Mouse (Mus musculus) gastrocnemius, adult 8-10 months (tissue): Measurements from ENCODE around the gene Atp8a2. TPM values are rescaled to one million over a fixed set of nuclear protein-coding genes. Genes with fewer than 3 reads are reported as not detected.
"Not testable (repeated sequence)": the region's sequence is repeated elsewhere in the genome, so short reads cannot be mapped to it uniquely, and the experiment has no call there.

Experiments
- DNase-seq, 2 experiments: peaks; one replicate each; pipeline ENCODE4 v3.0.0; 2022; ENCODE audit warnings: low spot score in 2 of 2
- total RNA-seq, 4 experiments: library from RNA; stranded (reverse); gene quantifications; 2 replicates each; pipeline ENCODE4 v1.2.4; 2022

Gene Atp8a2
- total RNA-seq, 4 experiments from 2014 or later, result 0.38 to 0.51 (median 0.42) TPM

DNA sequence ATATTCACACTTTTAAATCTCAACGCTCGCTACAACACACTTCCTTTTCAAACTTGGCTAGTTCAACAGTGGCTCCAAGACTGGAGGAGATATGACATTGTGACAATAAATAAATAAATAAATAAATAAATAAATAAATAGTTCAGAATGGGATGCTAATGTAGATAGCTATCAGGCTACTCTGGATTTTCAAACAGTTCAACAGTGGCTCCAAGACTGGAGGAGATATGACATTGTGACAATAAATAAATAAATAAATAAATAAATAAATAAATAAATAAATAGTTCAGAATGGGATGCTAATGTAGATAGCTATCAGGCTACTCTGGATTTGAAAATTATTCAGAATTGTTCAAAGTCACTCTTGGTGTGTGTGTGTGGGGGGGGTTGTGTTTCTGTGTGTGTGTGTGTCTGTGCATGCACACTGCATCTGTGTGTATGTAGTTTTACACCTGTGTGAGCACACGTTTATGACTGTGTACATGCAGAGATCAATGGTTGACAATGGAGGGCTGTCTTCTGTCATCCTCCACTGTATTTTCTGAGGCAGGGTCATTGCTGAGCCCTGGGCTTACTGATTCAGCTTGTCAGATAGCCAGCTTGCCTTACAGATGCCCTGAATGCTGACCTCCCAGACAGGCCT is 480.4 kb downstream of the Atp8a2 start:
- DNase-seq, result not testable (repeated sequence)

DNA sequence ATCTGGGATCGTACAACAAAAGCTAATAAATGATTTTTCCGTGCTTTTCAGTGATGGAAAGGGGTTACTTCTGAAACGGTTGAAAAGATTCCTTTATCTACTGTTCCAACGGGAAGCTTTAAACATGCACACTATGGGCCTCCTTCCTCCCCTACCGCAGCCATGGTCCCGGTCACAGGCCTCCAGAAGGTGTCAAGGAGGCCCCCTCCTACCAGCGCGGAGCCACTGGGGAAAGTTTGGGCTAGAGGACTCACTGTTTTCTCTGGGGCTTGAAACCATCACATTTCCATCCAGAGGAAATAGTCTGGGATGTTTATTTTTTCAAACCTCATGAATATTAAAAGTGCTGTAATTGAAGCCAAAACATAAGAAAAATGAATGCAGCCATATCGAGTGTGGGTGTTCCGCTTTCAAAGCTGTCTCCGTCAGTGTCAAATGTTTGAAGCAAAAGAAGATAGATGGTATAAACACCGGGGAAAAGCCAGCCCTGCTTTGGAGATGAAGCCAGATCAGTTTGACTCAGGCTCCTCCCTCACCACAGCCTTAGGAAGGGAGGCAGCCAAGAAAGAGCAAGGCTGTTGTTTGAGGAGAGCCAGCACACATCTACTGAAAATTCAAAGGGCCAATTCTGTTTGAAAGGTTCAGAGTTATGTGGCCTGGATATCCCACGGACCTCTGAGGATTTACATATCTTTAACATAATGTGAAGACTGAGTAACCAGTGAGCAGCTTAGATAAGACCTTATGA is 481.1 kb downstream of the Atp8a2 start:
- DNase-seq, result no peak

DNA sequence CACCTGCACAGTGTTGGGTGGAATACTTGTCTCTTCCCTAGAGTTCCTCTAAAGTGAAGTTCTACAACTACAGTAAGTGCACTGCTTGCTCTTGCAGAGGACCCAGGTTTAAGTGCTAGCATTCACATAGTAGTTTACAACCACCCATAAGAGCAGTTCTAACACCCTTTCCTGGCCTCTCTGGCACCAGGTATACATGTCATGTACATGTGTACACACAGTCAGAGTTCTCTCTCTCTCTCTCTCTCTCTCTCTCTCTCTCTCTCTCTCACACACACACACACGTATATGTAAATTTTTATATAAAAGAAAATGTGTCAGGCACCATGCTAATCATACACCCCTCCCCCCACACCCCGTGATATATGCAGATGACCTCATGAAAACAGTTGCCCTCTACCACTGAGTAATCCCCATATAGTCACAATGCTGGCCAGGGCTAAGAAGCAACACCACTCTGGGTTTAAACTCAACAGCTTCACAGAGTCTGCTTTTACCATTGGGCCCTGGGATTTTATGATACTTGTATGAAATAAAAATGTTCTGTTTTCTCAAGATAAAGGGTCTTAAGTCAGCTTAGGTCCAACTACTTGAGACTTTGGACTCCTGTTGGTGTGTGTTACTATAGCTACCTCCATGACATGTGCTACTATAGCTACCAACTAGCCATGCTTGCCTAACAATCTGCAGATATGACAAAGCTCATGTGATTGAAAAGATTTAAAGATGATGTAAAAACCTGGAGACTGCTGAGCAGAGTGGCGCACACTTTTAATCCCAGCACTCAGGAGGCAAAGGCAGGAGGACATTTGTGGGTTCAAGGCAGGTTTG is 487.3 kb downstream of the Atp8a2 start:
- no peak for DNase-seq

DNA sequence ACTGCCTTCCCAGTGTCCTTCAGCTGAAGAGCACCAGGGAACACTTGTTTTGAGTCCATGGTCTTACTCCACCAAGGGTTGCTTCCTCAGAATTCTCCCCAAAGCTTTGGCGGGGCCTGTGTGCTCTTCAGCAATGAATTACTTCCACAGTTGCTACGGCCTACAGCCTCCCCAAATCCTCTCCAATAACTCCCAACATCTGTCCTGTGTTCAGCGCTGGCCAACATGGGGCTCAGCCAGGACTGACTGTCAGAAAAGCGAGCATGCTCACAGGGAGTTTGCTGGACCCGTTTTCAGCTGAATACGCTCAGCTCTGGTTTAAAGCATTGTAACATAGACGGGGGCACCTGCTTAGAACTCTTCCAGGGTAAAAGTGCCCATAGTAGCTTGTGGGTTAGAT is 489.0 kb downstream of the Atp8a2 start:
- no peak for DNase-seq

DNA sequence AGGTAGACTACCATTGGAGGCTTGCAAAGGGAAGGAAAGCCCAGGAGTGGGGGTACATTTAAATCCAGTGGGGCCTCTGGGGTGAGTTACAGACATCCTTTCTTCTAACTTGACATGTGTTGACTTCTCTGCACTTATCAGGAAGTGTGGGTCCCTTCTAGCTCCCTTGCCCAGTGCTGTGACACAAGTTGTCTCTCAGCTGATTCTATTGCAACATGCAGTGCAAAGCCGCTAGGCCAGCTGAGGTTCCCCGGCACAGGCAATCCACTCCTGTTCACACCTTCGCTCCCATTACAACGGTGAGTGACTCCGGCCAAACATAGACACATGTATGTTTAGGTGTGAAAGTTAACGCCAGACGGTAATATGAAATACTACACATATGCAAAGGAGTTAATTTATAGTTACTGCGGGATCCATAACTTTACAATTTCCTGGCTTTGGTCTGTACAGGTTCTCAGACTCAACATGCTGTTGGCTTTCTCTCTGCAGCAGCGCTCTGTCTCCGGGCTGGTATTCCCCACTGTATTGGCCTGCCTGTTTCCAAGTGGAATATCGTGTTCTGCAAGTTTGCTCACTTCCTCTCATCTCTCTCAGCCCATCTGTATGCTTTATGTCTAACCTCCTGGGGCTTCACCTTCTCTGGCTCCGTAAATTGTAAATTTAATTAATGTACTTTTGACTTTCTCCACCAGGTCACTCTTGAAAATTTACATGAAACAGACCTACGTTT is 491.5 kb downstream of the Atp8a2 start:
- DNase-seq, result no peak

- peak in 1 of 2 experiments; percentile 13 for DNase-seq
Observed at GRCm38 (mm10) chr14:59701492-59701891, 495.5 kb downstream of the Atp8a2 start.

DNA sequence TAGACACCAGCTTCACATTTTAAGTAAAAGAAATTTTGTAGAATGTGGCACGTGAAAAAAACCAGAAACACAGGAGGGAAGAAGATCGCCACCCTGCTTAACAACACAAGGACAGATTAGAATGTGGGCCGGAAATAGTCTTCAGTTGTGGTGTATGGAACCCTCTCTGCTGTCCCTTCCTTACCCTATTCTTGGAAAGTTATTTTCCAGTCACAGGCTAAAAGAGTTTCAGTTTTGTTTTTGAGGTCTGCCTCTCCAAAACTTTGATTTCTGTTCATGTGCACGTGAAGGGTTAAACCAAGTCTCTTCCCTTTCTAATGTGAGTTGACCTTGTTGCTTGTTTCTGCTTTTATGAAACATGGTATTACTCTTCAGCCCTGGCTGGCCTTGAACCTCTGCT is 501.8 kb downstream of the Atp8a2 start:
- no peak for DNase-seq

- no peak for DNase-seq
Observed at GRCm38 (mm10) chr14:59692164-59692563, 504.8 kb downstream of the Atp8a2 start.

GRCm38 (mm10) chr14:59691402-59691801 is 505.6 kb downstream of the Atp8a2 start:
- DNase-seq, result no peak

GRCm38 (mm10) chr14:59690954-59691353 is 506.0 kb downstream of the Atp8a2 start:
- no peak for DNase-seq

DNA sequence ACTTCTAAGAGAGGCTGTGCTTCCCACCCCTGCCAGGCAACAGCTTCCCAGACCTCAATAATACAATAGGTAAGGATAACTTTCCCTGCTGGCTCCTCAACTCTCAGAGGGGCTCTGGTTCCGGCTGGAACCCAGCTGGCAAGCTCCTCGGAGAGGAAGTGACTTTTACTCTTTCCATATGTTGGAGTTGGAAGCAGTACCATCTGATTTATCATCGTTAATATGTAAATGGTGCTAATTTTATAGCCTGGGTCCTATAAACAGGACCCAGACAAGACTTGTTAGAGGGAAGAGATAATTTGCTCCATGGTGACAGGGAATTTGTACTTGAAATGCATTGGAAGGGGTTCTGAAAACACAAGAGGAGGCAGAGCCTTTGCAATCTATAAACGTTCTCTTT is 507.4 kb downstream of the Atp8a2 start:
- DNase-seq, result no peak

- DNase-seq, result no peak
Observed at GRCm38 (mm10) chr14:59686229-59686628, 510.8 kb downstream of the Atp8a2 start.

GRCm38 (mm10) chr14:59685343-59685742 is 511.6 kb downstream of the Atp8a2 start:
- DNase-seq, result no peak

GRCm38 (mm10) chr14:59681906-59682305 is 515.1 kb downstream of the Atp8a2 start:
- DNase-seq, result no peak

DNA sequence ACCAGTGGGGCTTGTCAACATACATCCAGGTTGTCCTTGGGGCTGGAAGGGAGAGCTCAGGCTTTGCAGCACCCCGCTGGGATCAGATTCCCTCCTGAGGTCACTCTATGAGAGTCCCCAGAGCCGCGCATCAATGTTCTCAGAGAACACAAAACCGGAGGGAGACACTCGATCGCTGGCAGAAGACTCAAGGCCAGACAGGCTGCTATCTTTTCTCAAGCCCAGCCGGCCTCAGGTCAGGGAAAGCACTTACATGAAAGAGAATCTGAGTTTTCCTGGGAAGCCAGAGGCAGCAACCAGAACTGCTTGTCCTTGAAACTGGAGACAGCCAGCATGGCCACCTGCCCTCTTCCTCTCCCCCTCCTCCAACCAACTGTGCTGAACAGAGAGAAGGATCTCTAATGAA is 519.4 kb downstream of the Atp8a2 start:
- DNase-seq, result peak; percentile 63 to 66

DNA sequence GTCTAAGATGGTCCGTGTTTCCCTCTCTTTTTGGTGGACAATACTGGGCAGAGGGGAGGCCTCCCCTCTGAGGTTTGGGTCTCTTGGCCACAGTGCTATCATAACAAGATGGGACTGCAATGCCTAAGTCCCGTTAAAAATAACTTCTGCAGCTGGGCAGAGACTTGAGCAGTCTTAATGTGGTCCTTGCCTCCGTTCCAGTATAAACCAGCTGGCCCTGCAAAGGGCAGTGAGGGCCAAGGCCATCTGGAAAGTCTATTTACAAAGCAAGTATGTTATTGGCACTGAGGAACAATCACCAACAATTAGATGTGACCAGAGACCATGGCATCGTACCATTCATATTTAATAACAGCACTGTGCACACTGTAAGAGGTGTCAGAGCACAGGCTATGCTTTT is 521.6 kb downstream of the Atp8a2 start:
- peak in 1 of 2 experiments; percentile 25 for DNase-seq

DNA sequence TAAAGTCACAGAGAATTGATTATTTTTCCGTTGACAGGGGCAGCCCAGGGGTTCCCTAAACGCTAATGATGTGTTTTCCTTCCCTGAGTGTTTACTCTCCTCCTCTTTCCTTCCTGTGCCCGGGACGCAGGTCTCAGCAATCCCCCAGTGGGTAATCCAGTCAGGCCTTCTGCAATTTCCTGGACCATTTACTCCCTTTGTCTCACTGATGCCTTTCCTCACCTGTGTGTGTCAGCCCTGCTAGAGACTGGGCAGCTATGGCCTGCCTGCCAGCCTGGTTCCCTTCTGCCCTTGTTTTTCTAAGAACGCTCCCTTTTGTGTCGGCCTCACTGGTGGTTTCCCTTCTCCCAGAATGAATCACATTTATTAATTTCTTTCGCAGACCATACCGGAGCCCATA is 522.4 kb downstream of the Atp8a2 start:
- no peak for DNase-seq

DNA sequence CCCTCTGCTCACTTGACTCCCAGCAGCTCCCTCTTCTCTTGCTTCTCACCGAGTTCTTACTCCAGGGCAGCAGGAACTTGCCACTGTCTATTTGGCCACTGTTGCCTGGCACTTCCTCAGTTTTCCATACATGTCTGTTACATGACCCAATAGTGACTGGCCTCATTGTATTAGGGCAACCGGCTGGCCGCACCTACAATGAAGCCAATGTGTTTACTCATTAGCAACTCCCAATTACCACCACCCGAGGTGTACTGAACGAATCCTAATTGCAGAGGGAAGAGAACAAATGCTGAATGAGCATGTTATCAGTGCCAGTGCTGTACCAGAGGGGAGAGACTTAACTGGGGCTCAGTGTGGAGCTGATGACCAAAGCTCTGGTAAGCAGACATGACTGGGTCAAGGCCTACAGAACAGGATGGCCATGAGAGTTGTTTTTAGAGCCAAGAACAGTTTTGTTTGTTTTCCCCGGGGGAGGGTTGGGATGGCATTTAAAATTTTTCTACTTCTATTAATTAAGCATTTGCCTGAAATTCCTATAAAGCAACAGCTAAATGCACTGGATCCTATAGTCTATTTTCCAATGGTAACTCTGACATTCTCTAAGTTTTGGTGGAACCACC is 524.0 kb downstream of the Atp8a2 start:
- no peak for DNase-seq

GRCm38 (mm10) chr14:59657098-59657497 is 539.9 kb downstream of the Atp8a2 start:
- no peak for DNase-seq

DNA sequence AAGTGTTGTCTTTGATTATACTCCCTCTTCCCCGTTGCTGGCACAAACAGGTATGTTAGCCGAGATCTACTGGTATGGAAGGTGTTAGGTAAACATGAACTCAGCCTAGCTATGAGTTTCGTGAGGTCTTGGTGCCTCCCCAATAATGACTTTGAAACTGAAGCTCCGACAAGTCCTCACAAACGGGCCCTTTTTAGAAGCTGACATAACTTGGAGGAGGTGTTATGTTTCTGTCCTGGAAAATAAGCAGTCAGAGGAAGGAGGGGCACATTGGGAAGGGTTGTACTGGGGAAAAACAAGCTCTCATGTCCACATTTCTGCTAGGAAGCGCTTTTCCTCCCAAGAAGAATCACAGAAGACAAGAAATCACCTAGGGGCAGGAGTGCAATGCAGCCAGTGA is 540.4 kb downstream of the Atp8a2 start:
- DNase-seq, result peak in 1 of 2 experiments; percentile 17

DNA sequence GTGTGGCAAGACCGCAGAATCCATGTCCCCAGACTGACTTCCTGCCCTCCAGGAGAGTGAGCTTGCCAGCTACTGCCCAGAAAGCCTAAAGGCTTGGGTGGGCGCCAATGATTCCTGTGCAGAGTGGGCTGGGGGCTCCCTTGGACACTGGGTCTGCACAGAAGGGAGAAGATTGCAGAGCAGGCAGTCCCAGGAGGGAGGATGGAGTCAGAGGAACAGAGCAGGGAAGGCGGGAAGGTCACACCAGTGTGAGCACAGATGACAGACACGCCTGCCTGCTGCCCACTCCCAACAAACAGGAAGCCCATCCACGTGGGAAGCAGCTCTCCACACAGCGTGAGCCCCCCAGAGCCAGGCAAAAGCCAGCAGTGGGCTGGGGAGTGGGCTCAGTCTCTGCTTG is 547.6 kb downstream of the Atp8a2 start:
- DNase-seq, result no peak
